Comparison of ENCODE assay signal across 14 mouse cellular contexts in genomic region chr6:56048580-56048979, GRCm38 (mm10). TPM values are rescaled to one million over a fixed set of nuclear protein-coding genes. Genes with fewer than 3 reads are reported as not detected.
DNase-seq lines count a peak whose midpoint lies in the region; ATAC-seq and TF ChIP-seq lines count a peak whose summit lies in the region.
"Had no signal": no experiment of that assay in that cellular context is flagged by ENCODE, and none has a peak within 500 bp of the region (broad histone marks: within the 10 kb centered on the region; RNA-seq: fewer than 3 reads in every experiment).

No protein-coding gene starts in this region.

- H3K4me2 ChIP-seq in forebrain, embryonic 16.5 days (ENCODE audit: low read length) = no peak overlapping the region
- H3K4me2 ChIP-seq in forebrain, embryonic 14.5 days (ENCODE audit: low read length) = no peak overlapping the region
- H3K4me2 ChIP-seq in hindbrain, postnatal 0 days (ENCODE audit: low read depth, low read length) = no peak overlapping the region
- no peak overlapping the region for H3K4me2 ChIP-seq in hindbrain, embryonic 14.5 days (replicated peaks)
- H3K4me2 ChIP-seq: heart, embryonic 13.5 days had no signal

- TF ChIP-seq POLR2A in MEL (IDR thresholded peaks at IDR 0.05; ENCODE audit: control insufficient read depth in 1 of 2, insufficient read depth in 1 of 2, low read depth in 1 of 2, low read length in 2 of 2, poor library complexity in 1 of 2) = no peak
- TF ChIP-seq POLR2A in brain, embryonic 14.5 days (IDR thresholded peaks at IDR 0.05; ENCODE audit: borderline replicate concordance, extremely low read depth, insufficient read depth, insufficient read length, poor library complexity, severe bottlenecking) = no peak

- 89% methylated on average over 3 of the region's 3 CpGs for WGBS in forebrain, embryonic 16.5 days
- WGBS in forebrain, embryonic 14.5 days = 90% methylated on average over 3 of the region's 3 CpGs
- 89% methylated on average over 3 of the region's 3 CpGs for WGBS in hindbrain, postnatal 0 days
- WGBS in hindbrain, embryonic 14.5 days = 90% methylated on average over 3 of the region's 3 CpGs

- H3K27ac ChIP-seq in forebrain, embryonic 16.5 days (ENCODE audit: low read length) = no peak overlapping the region
- no peak overlapping the region for H3K27ac ChIP-seq in forebrain, embryonic 14.5 days (ENCODE audit: low read depth, low read length)
- H3K27ac ChIP-seq in hindbrain, postnatal 0 days = no peak overlapping the region
- no peak overlapping the region for H3K27ac ChIP-seq in hindbrain, embryonic 14.5 days
- no peak overlapping the region for H3K27ac ChIP-seq in MEL (ENCODE audit: control insufficient read depth, low read depth, low read length)
- H3K27ac ChIP-seq: embryonic facial prominence, embryonic 10.5 days; heart, embryonic 13.5 days had no signal

- no peaks in the 10 kb centered on the region for H3K79me2 ChIP-seq in MEL (ENCODE audit: control insufficient read depth, insufficient read depth, low read length, poor library complexity)

- no peaks in the 10 kb centered on the region for H3K36me3 ChIP-seq in forebrain, embryonic 16.5 days (ENCODE audit: control insufficient read depth, insufficient read depth)
- no peaks in the 10 kb centered on the region for H3K36me3 ChIP-seq in forebrain, embryonic 14.5 days (ENCODE audit: control insufficient read depth, insufficient read depth, low read length)
- H3K36me3 ChIP-seq in hindbrain, postnatal 0 days (ENCODE audit: insufficient read depth, low read length) = no peaks in the 10 kb centered on the region
- H3K36me3 ChIP-seq in hindbrain, embryonic 14.5 days (replicated peaks; ENCODE audit: control insufficient read depth, insufficient read depth) = no peaks in the 10 kb centered on the region
- H3K36me3 ChIP-seq in MEL (ENCODE audit: control insufficient read depth in 1 of 2, insufficient read depth in 2 of 2, low read length in 2 of 2) = no peaks in the 10 kb centered on the region
- H3K36me3 ChIP-seq: embryonic facial prominence, embryonic 10.5 days; heart, embryonic 13.5 days had no signal

- peak; percentile 24; the same call in 1 of the 2 replicates for ATAC-seq in forebrain, embryonic 16.5 days
- ATAC-seq in forebrain, embryonic 14.5 days = no peak
- no peak for ATAC-seq in hindbrain, postnatal 0 days
- no peak for ATAC-seq in hindbrain, embryonic 14.5 days (ENCODE audit: low FRiP score)

- TF ChIP-seq CTCF in hindbrain, postnatal 0 days (IDR thresholded peaks at IDR 0.05; ENCODE audit: low read depth) = no peak
- TF ChIP-seq CTCF in MEL (IDR thresholded peaks at IDR 0.05 in 2 of 3, conservative IDR thresholded peaks at IDR 0.05 in 1 of 3; ENCODE audit: control insufficient read depth in 1 of 3, insufficient read depth in 1 of 3, low read depth in 2 of 3, low read length in 3 of 3, poor library complexity in 1 of 3, severe bottlenecking in 1 of 3) = no peak
- no peak for TF ChIP-seq CTCF in brain, embryonic 14.5 days (IDR thresholded peaks at IDR 0.05; ENCODE audit: borderline replicate concordance, extremely low read depth, insufficient read depth, insufficient read length)

- no peak for TF ChIP-seq RAD21 in MEL (IDR thresholded peaks at IDR 0.05; ENCODE audit: low read depth, low read length)

- TF ChIP-seq EP300 in MEL (IDR thresholded peaks at IDR 0.05; ENCODE audit: low read depth in 1 of 2, low read length in 2 of 2) = no peak

- H3K27me3 ChIP-seq in forebrain, embryonic 16.5 days (replicated peaks; ENCODE audit: control insufficient read depth, insufficient read depth, low read length) = no peaks in the 10 kb centered on the region
- no peaks in the 10 kb centered on the region for H3K27me3 ChIP-seq in forebrain, embryonic 14.5 days (replicated peaks; ENCODE audit: control insufficient read depth, insufficient read depth, low read length)
- no peaks in the 10 kb centered on the region for H3K27me3 ChIP-seq in hindbrain, postnatal 0 days (ENCODE audit: insufficient read depth, low read length)
- H3K27me3 ChIP-seq in hindbrain, embryonic 14.5 days (ENCODE audit: control insufficient read depth, insufficient read depth, low read length) = no peaks in the 10 kb centered on the region
- H3K27me3 ChIP-seq in MEL (ENCODE audit: control insufficient read depth in 1 of 2, insufficient read depth in 2 of 2, low read length in 2 of 2) = no peaks in the 10 kb centered on the region
- H3K27me3 ChIP-seq: heart, embryonic 13.5 days had no signal

- DNase-seq in forebrain, embryonic 14.5 days (ENCODE audit: low spot score) = no peak
- peak; percentile 10 for DNase-seq in hindbrain, postnatal 0 days (ENCODE audit: low spot score)
- no peak for DNase-seq in hindbrain, embryonic 14.5 days (ENCODE audit: low spot score)
- DNase-seq in MEL (ENCODE audit: low read depth, low spot score) = no peak
- DNase-seq in brain, embryonic 14.5 days (ENCODE audit: low read depth) = peak; percentile 7
- DNase-seq in retina, embryonic 14.5 days (ENCODE audit: low spot score) = no peak
- DNase-seq: gastrocnemius, postnatal 10 days; heart, postnatal 36 days; kidney, adult 11 months had no signal

- no peak overlapping the region for H3K9ac ChIP-seq in forebrain, embryonic 16.5 days (replicated peaks; ENCODE audit: low read depth, low read length)
- H3K9ac ChIP-seq in forebrain, embryonic 14.5 days (ENCODE audit: low read length) = no peak overlapping the region
- H3K9ac ChIP-seq in hindbrain, postnatal 0 days (replicated peaks; ENCODE audit: low read length) = no peak overlapping the region
- H3K9ac ChIP-seq in hindbrain, embryonic 14.5 days = no peak overlapping the region
- no peak overlapping the region for H3K9ac ChIP-seq in MEL (ENCODE audit: control insufficient read depth, low read depth, low read length, poor library complexity, severe bottlenecking)
- H3K9ac ChIP-seq: heart, embryonic 13.5 days had no signal

- H3K4me3 ChIP-seq in forebrain, embryonic 16.5 days (replicated peaks; ENCODE audit: low read length) = no peak overlapping the region
- H3K4me3 ChIP-seq in forebrain, embryonic 14.5 days (ENCODE audit: low read depth, low read length) = no peak overlapping the region
- no peak overlapping the region for H3K4me3 ChIP-seq in hindbrain, postnatal 0 days (ENCODE audit: low read length)
- H3K4me3 ChIP-seq in hindbrain, embryonic 14.5 days (replicated peaks; ENCODE audit: low read length) = no peak overlapping the region
- H3K4me3 ChIP-seq in MEL (ENCODE audit: control insufficient read depth in 1 of 2, insufficient read depth in 1 of 2, low read depth in 2 of 2, low read length in 2 of 2) = no peak overlapping the region
- H3K4me3 ChIP-seq: embryonic facial prominence, embryonic 10.5 days; heart, embryonic 13.5 days had no signal

- H3K9me3 ChIP-seq in forebrain, embryonic 16.5 days (ENCODE audit: control insufficient read depth, low read length) = no peaks in the 10 kb centered on the region; the same call in 1 of the 2 replicates
- no peaks in the 10 kb centered on the region for H3K9me3 ChIP-seq in forebrain, embryonic 14.5 days (replicated peaks; ENCODE audit: control insufficient read depth, low read length)
- no peaks in the 10 kb centered on the region for H3K9me3 ChIP-seq in hindbrain, postnatal 0 days (ENCODE audit: low read length)
- no peaks in the 10 kb centered on the region for H3K9me3 ChIP-seq in hindbrain, embryonic 14.5 days (ENCODE audit: control insufficient read depth, low read length)
- H3K9me3 ChIP-seq in MEL (replicated peaks; ENCODE audit: insufficient read depth, low read length) = no peaks in the 10 kb centered on the region
- H3K9me3 ChIP-seq: embryonic facial prominence, embryonic 10.5 days; heart, embryonic 13.5 days had no signal

- no peaks in the 10 kb centered on the region for H3K4me1 ChIP-seq in forebrain, embryonic 16.5 days (replicated peaks; ENCODE audit: control insufficient read depth, insufficient read depth, low read length)
- H3K4me1 ChIP-seq in forebrain, embryonic 14.5 days (ENCODE audit: control insufficient read depth, insufficient read depth, low read length) = no peaks in the 10 kb centered on the region
- no peaks in the 10 kb centered on the region for H3K4me1 ChIP-seq in hindbrain, postnatal 0 days (ENCODE audit: insufficient read depth, low read length)
- H3K4me1 ChIP-seq in hindbrain, embryonic 14.5 days (replicated peaks; ENCODE audit: control insufficient read depth, insufficient read depth, low read length) = no peaks in the 10 kb centered on the region; the same call in 1 of the 2 replicates
- no peaks in the 10 kb centered on the region for H3K4me1 ChIP-seq in MEL (ENCODE audit: control insufficient read depth in 1 of 2, insufficient read depth in 2 of 2, low read length in 2 of 2)
- H3K4me1 ChIP-seq: embryonic facial prominence, embryonic 10.5 days; heart, embryonic 13.5 days had no signal

TF ChIP-seq in MEL, 35 proteins besides CTCF, POLR2A, EP300 and RAD21:
- no peak for TF ChIP-seq SMC3 (IDR thresholded peaks at IDR 0.05; ENCODE audit: low read depth, low read length)
- TF ChIP-seq TBP (IDR thresholded peaks at IDR 0.05; ENCODE audit: low read depth, low read length) = no peak
- no peak for TF ChIP-seq GATA1 (IDR thresholded peaks at IDR 0.05; ENCODE audit: low read depth, low read length)
- TF ChIP-seq NRF1 (IDR thresholded peaks at IDR 0.05; ENCODE audit: insufficient read depth, low read depth, low read length, poor library complexity, severe bottlenecking) = 0 out of 2 replicates have a peak, but pooled peaks have one; percentile 7
- no peak for TF ChIP-seq TCF12 (IDR thresholded peaks at IDR 0.05; ENCODE audit: low read depth, low read length)
- no peak for TF ChIP-seq USF2 (IDR thresholded peaks at IDR 0.05; ENCODE audit: borderline replicate concordance in 1 of 2, insufficient read depth in 1 of 2, low read depth in 1 of 2, low read length in 2 of 2)
TF ChIP-seq in MEL: peak in this region for 1.

RNA-seq across cellular contexts. Expression of gene Ppp1r17, which starts 31.3 kb away (rescaled TPM):
- polyA plus RNA-seq in forebrain, embryonic 16.5 days (2015; fragmentation: Nextera tagmentation; extraction: Ambion mirVana) = 1.3 and 2.9 TPM in 2 replicates
- 3.1 and 3.5 TPM in 2 replicates for polyA plus RNA-seq in forebrain, embryonic 14.5 days (2014; fragmentation: Nextera tagmentation; extraction: Ambion mirVana)
- total RNA-seq in hindbrain, postnatal 0 days (2014; rRNA removed) = 0.16 and 0.25 TPM in 2 replicates
- 0.88 and 1.2 TPM in 2 replicates for polyA plus RNA-seq in hindbrain, postnatal 0 days (2015; fragmentation: Nextera tagmentation; extraction: Ambion mirVana)
- 1.5 and 2.1 TPM in 2 replicates for polyA plus RNA-seq in hindbrain, embryonic 14.5 days (2014; fragmentation: Nextera tagmentation; extraction: Ambion mirVana)
- not detected in 2 replicates for total RNA-seq in MEL (2012; rRNA removed)
- polyA plus RNA-seq in MEL (2012; ENCODE audit: insufficient read depth in 1 of 2, insufficient read length in 2 of 2, low read depth in 1 of 2, low replicate concordance in 2 of 2, missing spikeins in 1 of 2) = not detected
- polyA plus RNA-seq in brain, embryonic 14.5 days (2012; rRNA removed) = 2.7 and 3.1 TPM in 2 replicates
- total RNA-seq: ES-E14; gastrocnemius, postnatal 10 days; heart, postnatal 36 days had no signal
- polyA plus RNA-seq: gonadal fat pad, adult 2 months had no signal

Comparison
In these comparisons a context has a peak if more than half of its experiments do, and no peak if none do; other contexts are left out.
1. DNase-seq: peak in hindbrain, postnatal 0 days (single experiment) and brain, embryonic 14.5 days (single experiment); none in forebrain, embryonic 14.5 days (single experiment), hindbrain, embryonic 14.5 days (single experiment), MEL (single experiment) and retina, embryonic 14.5 days (single experiment).